In the genomic region with DNA sequence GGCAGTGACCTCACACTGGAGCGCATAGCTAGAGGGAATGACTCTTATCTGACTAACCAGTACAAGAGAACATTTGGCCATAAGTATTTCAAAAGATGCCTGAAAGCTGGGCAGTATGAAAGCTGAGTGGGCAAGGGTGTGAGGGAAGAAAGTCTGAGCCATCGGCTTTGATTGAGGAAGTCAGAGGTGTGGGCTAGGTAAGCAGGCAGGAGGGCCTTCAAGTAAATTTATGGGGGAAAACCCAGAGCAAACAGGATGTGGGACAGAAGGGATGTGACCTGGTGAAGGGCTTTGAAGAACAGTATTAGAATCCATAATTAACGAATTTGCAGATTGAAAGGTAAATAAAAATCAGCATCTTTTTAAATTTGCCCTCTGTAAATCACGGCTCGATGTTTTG, we compare ENCODE assay signal across 15 mouse cellular contexts.
"Had no signal": no experiment of that assay in that cellular context is flagged by ENCODE, and none has a peak within 500 bp of the region (broad histone marks: within the 10 kb centered on the region; RNA-seq: fewer than 3 reads in every experiment).

No protein-coding gene starts in this region.

- ATAC-seq: hindbrain, embryonic 16.5 days; intestine, embryonic 16.5 days; liver, embryonic 12.5 days had no signal

- DNase-seq: gastrocnemius, adult 2 months; gastrocnemius, postnatal 10 days; gastrocnemius, postnatal 25 days; heart, adult 2 months; heart, postnatal 4 days; kidney, adult 18-20 months; kidney, adult 8-10 months; kidney, postnatal 10 days; kidney, postnatal 25 days; kidney, postnatal 4 days; layer of hippocampus, postnatal 36 days; left cerebral cortex, postnatal 4 days had no signal
